Mouse (Mus musculus): ENCODE data around the gene Eif2b1.

Eif2b1 gene

GRCm38 (mm10) chr5:124550737-124551136 is 28.2 kb downstream of the Eif2b1 start:
- WGBS = 68% methylated on average over 4 of the region's 4 CpGs

GRCm38 (mm10) chr5:124541602-124541973 is 37.3 kb downstream of the Eif2b1 start:
- WGBS = 8% methylated on average over 8 of the region's 8 CpGs

GRCm38 (mm10) chr5:124540905-124541601 is 37.9 kb downstream of the Eif2b1 start:
- under 1% methylated on average over 80 of the region's 89 CpGs for WGBS

- WGBS = under 1% methylated on average over 29 of the region's 35 CpGs
Observed at GRCm38 (mm10) chr5:124540383-124540786, 38.5 kb downstream of the Eif2b1 start, which contains the start of gene Tmed2. Tmed2 (plus strand) TSS chr5:124540695.

GRCm38 (mm10) chr5:124539905-124540304 is 39.0 kb downstream of the Eif2b1 start:
- WGBS = 57% methylated on average over 4 of the region's 4 CpGs

- 58% methylated on average over 16 of the region's 16 CpGs for WGBS
Observed at GRCm38 (mm10) chr5:124538813-124539792, 39.8 kb downstream of the Eif2b1 start.

- 3% methylated on average over 17 of the region's 17 CpGs for WGBS
Observed at GRCm38 (mm10) chr5:124536776-124537175, 42.2 kb downstream of the Eif2b1 start.

GRCm38 (mm10) chr5:124535016-124535415 is 43.9 kb downstream of the Eif2b1 start:
- WGBS = 77% methylated on average over 5 of the region's 5 CpGs

GRCm38 (mm10) chr5:124532451-124532850 is 46.5 kb downstream of the Eif2b1 start:
- 56% methylated on average over 7 of the region's 7 CpGs for whole genome bisulfite sequencing

- 11% methylated on average over 14 of the region's 14 CpGs for WGBS
Observed at GRCm38 (mm10) chr5:124531583-124531930, 47.4 kb downstream of the Eif2b1 start.

- WGBS = under 1% methylated on average over 90 of the region's 96 CpGs
Observed at GRCm38 (mm10) chr5:124530655-124531582, 48.0 kb downstream of the Eif2b1 start, which contains the start of gene Rilpl1. Rilpl1 (minus strand) TSS chr5:124531391.

GRCm38 (mm10) chr5:124529697-124530096 is 49.2 kb downstream of the Eif2b1 start:
- 47% methylated on average over 8 of the region's 8 CpGs for WGBS

- 29% methylated on average over 8 of the region's 8 CpGs for WGBS
Observed at GRCm38 (mm10) chr5:124529191-124529651, 49.7 kb downstream of the Eif2b1 start.

GRCm38 (mm10) chr5:124528791-124529190 is 50.1 kb downstream of the Eif2b1 start:
- WGBS = 17% methylated on average over 9 of the region's 9 CpGs

GRCm38 (mm10) chr5:124528351-124528750 is 50.6 kb downstream of the Eif2b1 start:
- WGBS = 54% methylated on average over 4 of the region's 4 CpGs

- 68% methylated on average over 5 of the region's 5 CpGs for WGBS
Observed at GRCm38 (mm10) chr5:124524943-124525342, 54.0 kb downstream of the Eif2b1 start.

GRCm38 (mm10) chr5:124523032-124523431 is 55.9 kb downstream of the Eif2b1 start:
- 94% methylated on average over 8 of the region's 8 CpGs for WGBS

- 89% methylated on average over 4 of the region's 4 CpGs for whole genome bisulfite sequencing
Observed at GRCm38 (mm10) chr5:124521588-124521987, 57.3 kb downstream of the Eif2b1 start.

All from cerebral cortex, adult 2 months (tissue).